Mouse (Mus musculus) heart, postnatal 0 days (tissue): ENCODE results near the gene Pde7b.

ENCODE experiments used
- CTCF ChIP-seq: IDR thresholded peaks from 2 replicates; pipeline ENCODE4 v1.5.1; 2016; ENCODE audit warnings: antibody characterized with exemption, control low read depth, low read depth
- EP300 ChIP-seq: IDR thresholded peaks from 2 replicates; pipeline ENCODE4 v1.6.1; 2016; ENCODE audit warnings: antibody characterized with exemption, low read depth

GRCm38 (mm10) chr10:20750642-20751251 is 25.9 kb upstream of the Pde7b start:
- TF ChIP-seq CTCF (no peak), EP300 (no peak)
